In the genomic region with DNA sequence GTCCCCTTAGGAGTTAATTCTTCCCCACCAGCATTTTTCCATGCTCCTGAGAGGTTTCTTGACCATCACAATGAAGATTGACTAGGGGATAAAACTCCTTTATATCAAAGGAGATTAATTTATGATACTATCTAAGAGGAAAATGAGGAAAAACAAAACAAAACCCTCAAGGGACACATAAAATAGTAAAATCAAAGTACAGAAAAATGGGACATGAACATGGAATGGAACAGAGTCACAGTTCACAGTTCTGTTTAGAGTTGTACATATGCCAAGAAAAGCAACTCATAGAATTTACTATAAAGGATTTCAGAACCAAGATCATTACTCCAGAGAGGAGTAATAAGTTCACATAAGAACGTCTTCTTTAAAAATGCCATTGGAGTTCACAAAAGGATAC, we compare ENCODE assay signal across 32 mouse cellular contexts.
"Had no signal": no experiment of that assay in that cellular context is flagged by ENCODE, and none has a peak within 500 bp of the region (broad histone marks: within the 10 kb centered on the region; RNA-seq: fewer than 3 reads in every experiment).

No protein-coding gene starts in this region.

- H3K27ac ChIP-seq: heart, adult 2 months; heart, embryonic 10.5 days; heart, embryonic 13.5 days; heart, embryonic 15.5 days; hindbrain, embryonic 10.5 days; hindbrain, embryonic 12.5 days; hindbrain, embryonic 13.5 days; hindbrain, embryonic 14.5 days; hindbrain, embryonic 15.5 days; hindbrain, postnatal 0 days; intestine, embryonic 15.5 days; layer of hippocampus, adult 2 months; left cerebral cortex, adult 2 months had no signal

- H3K4me1 ChIP-seq: heart, embryonic 10.5 days; heart, embryonic 12.5 days; heart, embryonic 13.5 days; heart, embryonic 15.5 days; hindbrain, embryonic 10.5 days; hindbrain, embryonic 12.5 days; hindbrain, embryonic 13.5 days; hindbrain, embryonic 15.5 days; intestine, embryonic 15.5 days had no signal

- H3K9ac ChIP-seq: heart, embryonic 12.5 days; heart, embryonic 13.5 days; heart, embryonic 15.5 days; hindbrain, embryonic 12.5 days; hindbrain, embryonic 13.5 days; hindbrain, embryonic 14.5 days; hindbrain, embryonic 15.5 days; intestine, embryonic 15.5 days had no signal

- H3K9me3 ChIP-seq: heart, embryonic 10.5 days; heart, embryonic 12.5 days; heart, embryonic 13.5 days; heart, embryonic 15.5 days; hindbrain, embryonic 10.5 days; hindbrain, embryonic 12.5 days; hindbrain, embryonic 13.5 days; hindbrain, embryonic 15.5 days; intestine, embryonic 15.5 days had no signal

- H3K36me3 ChIP-seq: heart, embryonic 10.5 days; heart, embryonic 12.5 days; heart, embryonic 13.5 days; heart, embryonic 15.5 days; hindbrain, embryonic 10.5 days; hindbrain, embryonic 12.5 days; hindbrain, embryonic 13.5 days; hindbrain, embryonic 15.5 days; intestine, embryonic 15.5 days had no signal

- H3K27me3 ChIP-seq: heart, embryonic 12.5 days; heart, embryonic 13.5 days; heart, embryonic 15.5 days; hindbrain, embryonic 12.5 days; hindbrain, embryonic 13.5 days; hindbrain, embryonic 15.5 days; intestine, embryonic 15.5 days had no signal

- H3K4me2 ChIP-seq: heart, embryonic 11.5 days; heart, embryonic 12.5 days; heart, embryonic 13.5 days; heart, embryonic 15.5 days; hindbrain, embryonic 12.5 days; hindbrain, embryonic 13.5 days; hindbrain, embryonic 14.5 days; hindbrain, embryonic 15.5 days; intestine, embryonic 15.5 days had no signal

- H3K4me3 ChIP-seq: heart, adult 2 months; heart, embryonic 10.5 days; heart, embryonic 12.5 days; heart, embryonic 13.5 days; heart, embryonic 15.5 days; hindbrain, embryonic 10.5 days; hindbrain, embryonic 12.5 days; hindbrain, embryonic 13.5 days; hindbrain, embryonic 15.5 days; intestine, embryonic 15.5 days; layer of hippocampus, adult 2 months; left cerebral cortex, adult 2 months had no signal

- DNase-seq: heart, adult 18-20 months; heart, adult 2 months; heart, postnatal 10 days; heart, postnatal 14 days; heart, postnatal 36 days; heart, postnatal 4 days; kidney, adult 18-20 months; kidney, adult 2 months; kidney, adult 8-10 months; kidney, postnatal 10 days; kidney, postnatal 14 days; kidney, postnatal 36 days; layer of hippocampus, adult 9-11 months; layer of hippocampus, postnatal 36 days had no signal

- ATAC-seq: hindbrain, embryonic 16.5 days; hindbrain, postnatal 0 days; inflammation-experienced regulatory T-cells, adult 6 months; intestine, embryonic 15.5 days; intestine, embryonic 16.5 days; intestine, postnatal 0 days had no signal
